22 mouse cellular contexts compared by ENCODE assay signal in the genomic region with DNA sequence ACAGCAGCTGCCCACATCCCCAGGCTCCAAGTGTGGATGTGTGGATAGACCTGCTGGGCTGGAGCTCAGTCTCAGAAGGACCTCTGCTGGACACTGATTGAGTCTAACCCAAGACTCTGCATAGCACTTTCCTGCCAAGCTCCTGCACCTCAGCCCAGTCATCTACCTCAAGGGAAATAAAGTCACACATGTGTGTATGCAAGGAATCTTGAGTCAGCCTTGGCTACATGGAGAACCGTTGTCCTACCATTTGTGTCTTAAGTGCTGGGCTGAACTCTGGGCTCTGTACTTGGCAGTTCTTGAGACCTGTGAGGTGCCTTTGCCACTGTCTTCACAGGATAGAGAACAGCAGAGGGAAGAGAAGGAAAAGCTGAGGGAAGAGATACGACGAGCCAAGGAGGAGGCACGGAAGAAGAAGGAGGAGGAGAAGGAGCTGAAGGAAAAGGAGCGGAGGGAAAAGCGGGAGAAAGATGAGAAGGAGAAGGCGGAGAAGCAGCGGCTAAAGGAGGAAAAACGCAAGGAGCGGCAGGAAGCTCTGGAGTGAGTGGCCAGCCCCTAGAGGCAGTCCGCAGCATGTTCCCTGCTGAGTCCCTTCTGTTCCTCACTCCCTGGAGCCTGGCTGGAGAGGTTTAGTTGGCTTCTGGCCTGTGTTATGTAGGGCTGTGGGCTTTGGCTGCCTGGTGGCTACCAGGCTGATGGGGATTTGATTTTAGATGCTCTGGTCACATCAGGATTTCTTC. TPM values are rescaled to one million over a fixed set of nuclear protein-coding genes. Genes with fewer than 3 reads are reported as not detected.
DNase-seq lines count a peak whose midpoint lies in the region; ATAC-seq and TF ChIP-seq lines count a peak whose summit lies in the region.
"Had no signal": no experiment of that assay in that cellular context is flagged by ENCODE, and none has a peak within 500 bp of the region (broad histone marks: within the 10 kb centered on the region; RNA-seq: fewer than 3 reads in every experiment).

No protein-coding gene starts in this region.

- no peak overlapping the region for H3K9ac ChIP-seq in hindbrain, postnatal 0 days (replicated peaks; ENCODE audit: low read length)
- H3K9ac ChIP-seq: embryonic facial prominence, embryonic 13.5 days; forebrain, embryonic 15.5 days; limb, embryonic 12.5 days; liver, embryonic 14.5 days; lung, embryonic 15.5 days had no signal

- H3K4me1 ChIP-seq in hindbrain, postnatal 0 days (ENCODE audit: insufficient read depth, low read length): no peaks in the 10 kb centered on the region
- no peaks in the 10 kb centered on the region for H3K4me1 ChIP-seq in hindbrain, embryonic 10.5 days (replicated peaks)
- no peaks in the 10 kb centered on the region for H3K4me1 ChIP-seq in limb, embryonic 10.5 days
- H3K4me1 ChIP-seq: embryonic facial prominence, embryonic 13.5 days; forebrain, embryonic 15.5 days; heart, embryonic 10.5 days; limb, embryonic 12.5 days; lung, embryonic 15.5 days; midbrain, embryonic 10.5 days had no signal

- TF ChIP-seq CTCF in hindbrain, postnatal 0 days (IDR thresholded peaks at IDR 0.05; ENCODE audit: low read depth): peak; percentile 24; the same call in 1 of the 2 replicates

- H3K36me3 ChIP-seq in hindbrain, postnatal 0 days (ENCODE audit: insufficient read depth, low read length): peaks cover 16% of the 10 kb centered on the region
- H3K36me3 ChIP-seq in hindbrain, embryonic 10.5 days: peaks cover 97% of the 10 kb centered on the region
- H3K36me3 ChIP-seq in limb, embryonic 10.5 days: peaks cover 97% of the 10 kb centered on the region

- no peaks in the 10 kb centered on the region for H3K9me3 ChIP-seq in hindbrain, postnatal 0 days (ENCODE audit: low read length)
- no peaks in the 10 kb centered on the region for H3K9me3 ChIP-seq in hindbrain, embryonic 10.5 days
- H3K9me3 ChIP-seq in limb, embryonic 10.5 days (replicated peaks): no peaks in the 10 kb centered on the region
- H3K9me3 ChIP-seq: embryonic facial prominence, embryonic 13.5 days; forebrain, embryonic 15.5 days; G1E; heart, embryonic 10.5 days; limb, embryonic 12.5 days; lung, embryonic 15.5 days; midbrain, embryonic 10.5 days had no signal

- no peak for ATAC-seq in hindbrain, postnatal 0 days
- ATAC-seq: forebrain, embryonic 15.5 days had no signal

- H3K4me3 ChIP-seq in hindbrain, postnatal 0 days (ENCODE audit: low read length): no peak overlapping the region
- H3K4me3 ChIP-seq in hindbrain, embryonic 10.5 days: no peak overlapping the region
- H3K4me3 ChIP-seq in limb, embryonic 10.5 days: no peak overlapping the region
- H3K4me3 ChIP-seq: embryonic facial prominence, embryonic 13.5 days; forebrain, embryonic 15.5 days; heart, embryonic 10.5 days; limb, embryonic 12.5 days; lung, embryonic 15.5 days; midbrain, embryonic 10.5 days had no signal

- DNase-seq in cerebellum, adult 18-20 months: peak; percentile 68 to 69
- DNase-seq in cerebellum, adult 11 months: no peak
- no peak for DNase-seq in hindbrain, postnatal 0 days (ENCODE audit: low spot score)
- no peak for DNase-seq in hindbrain, embryonic 10.5 days (ENCODE audit: low spot score)
- DNase-seq in R1 (ENCODE audit: low read depth, low spot score): peak; percentile 31
- peak; percentile 76 for DNase-seq in cerebellum, adult 9-11 months
- no peak for DNase-seq in lung, postnatal 36 days
- DNase-seq in limb, embryonic 10.5 days (ENCODE audit: low spot score): no peak
- DNase-seq: adrenal gland, postnatal 25 days; gastrocnemius, postnatal 36 days; kidney, adult 9 months; kidney, postnatal 4 days; thymus, postnatal 36 days had no signal

- no peak overlapping the region for H3K4me2 ChIP-seq in hindbrain, postnatal 0 days (ENCODE audit: low read depth, low read length)
- H3K4me2 ChIP-seq: embryonic facial prominence, embryonic 13.5 days; forebrain, embryonic 15.5 days; limb, embryonic 12.5 days; lung, embryonic 15.5 days had no signal

- no peak overlapping the region for H3K27ac ChIP-seq in hindbrain, postnatal 0 days
- no peak overlapping the region for H3K27ac ChIP-seq in hindbrain, embryonic 10.5 days
- no peak overlapping the region for H3K27ac ChIP-seq in limb, embryonic 10.5 days
- H3K27ac ChIP-seq: embryonic facial prominence, embryonic 13.5 days; forebrain, embryonic 15.5 days; heart, embryonic 10.5 days; limb, embryonic 12.5 days; liver, embryonic 14.5 days; lung, embryonic 15.5 days; macrophage; midbrain, embryonic 10.5 days had no signal

- 76% methylated on average over 11 of the region's 11 CpGs for WGBS in hindbrain, postnatal 0 days
- WGBS in hindbrain, embryonic 10.5 days: 83% methylated on average over 11 of the region's 11 CpGs
- 82% methylated on average over 11 of the region's 11 CpGs for WGBS in limb, embryonic 10.5 days

- no peaks in the 10 kb centered on the region for H3K27me3 ChIP-seq in hindbrain, postnatal 0 days (ENCODE audit: insufficient read depth, low read length)
- H3K27me3 ChIP-seq in hindbrain, embryonic 10.5 days (ENCODE audit: insufficient read depth, poor library complexity, severe bottlenecking): no peaks in the 10 kb centered on the region
- H3K27me3 ChIP-seq in limb, embryonic 10.5 days (ENCODE audit: low read depth, poor library complexity, severe bottlenecking): no peaks in the 10 kb centered on the region
- H3K27me3 ChIP-seq: embryonic facial prominence, embryonic 13.5 days; forebrain, embryonic 15.5 days; limb, embryonic 12.5 days; lung, embryonic 15.5 days had no signal

RNA-seq across cellular contexts. Expression of a gene that starts 17.3 kb away (rescaled TPM):
- total RNA-seq in hindbrain, postnatal 0 days (2014; rRNA removed): 92.0 and 111 TPM in 2 replicates
- polyA plus RNA-seq in hindbrain, postnatal 0 days (2015; fragmentation: Nextera tagmentation; extraction: Ambion mirVana): 75.2 and 77.7 TPM in 2 replicates
- 38.7 and 52.7 TPM in 2 replicates for polyA plus RNA-seq in hindbrain, embryonic 10.5 days (2016; fragmentation: Nextera tagmentation; extraction: Ambion mirVana)
- 33.3 and 40.3 TPM in 2 replicates for polyA plus RNA-seq in limb, embryonic 10.5 days (2016; fragmentation: Nextera tagmentation; extraction: Ambion mirVana)

RNA-seq across cellular contexts. Expression of a gene that starts 17.3 kb away (rescaled TPM):
- 5.8 and 6.1 TPM in 2 replicates for total RNA-seq in hindbrain, postnatal 0 days (2014; rRNA removed)
- 4.5 and 5.3 TPM in 2 replicates for polyA plus RNA-seq in hindbrain, postnatal 0 days (2015; fragmentation: Nextera tagmentation; extraction: Ambion mirVana)
- polyA plus RNA-seq in hindbrain, embryonic 10.5 days (2016; fragmentation: Nextera tagmentation; extraction: Ambion mirVana): 35.3 and 46.0 TPM in 2 replicates
- polyA plus RNA-seq in limb, embryonic 10.5 days (2016; fragmentation: Nextera tagmentation; extraction: Ambion mirVana): 54.7 and 60.2 TPM in 2 replicates

RNA-seq across cellular contexts. Expression of a gene that starts 21.1 kb away (rescaled TPM):
- total RNA-seq in hindbrain, postnatal 0 days (2014; rRNA removed): 76.0 and 79.5 TPM in 2 replicates
- 84.5 and 87.6 TPM in 2 replicates for polyA plus RNA-seq in hindbrain, postnatal 0 days (2015; fragmentation: Nextera tagmentation; extraction: Ambion mirVana)
- 161 and 163 TPM in 2 replicates for polyA plus RNA-seq in hindbrain, embryonic 10.5 days (2016; fragmentation: Nextera tagmentation; extraction: Ambion mirVana)
- 181 and 187 TPM in 2 replicates for polyA plus RNA-seq in limb, embryonic 10.5 days (2016; fragmentation: Nextera tagmentation; extraction: Ambion mirVana)

RNA-seq across cellular contexts. Expression of a gene that starts 21.9 kb away (rescaled TPM):
- total RNA-seq in hindbrain, postnatal 0 days (2014; rRNA removed): 57.5 and 70.0 TPM in 2 replicates
- polyA plus RNA-seq in hindbrain, postnatal 0 days (2015; fragmentation: Nextera tagmentation; extraction: Ambion mirVana): 109 and 119 TPM in 2 replicates
- polyA plus RNA-seq in hindbrain, embryonic 10.5 days (2016; fragmentation: Nextera tagmentation; extraction: Ambion mirVana): 186 and 190 TPM in 2 replicates
- 205 and 213 TPM in 2 replicates for polyA plus RNA-seq in limb, embryonic 10.5 days (2016; fragmentation: Nextera tagmentation; extraction: Ambion mirVana)

RNA-seq across cellular contexts. Expression of a gene that starts 52.0 kb away (rescaled TPM):
- total RNA-seq in hindbrain, postnatal 0 days (2014; rRNA removed): 185 and 186 TPM in 2 replicates
- polyA plus RNA-seq in hindbrain, postnatal 0 days (2015; fragmentation: Nextera tagmentation; extraction: Ambion mirVana): 106 and 107 TPM in 2 replicates
- 131 and 177 TPM in 2 replicates for polyA plus RNA-seq in hindbrain, embryonic 10.5 days (2016; fragmentation: Nextera tagmentation; extraction: Ambion mirVana)
- 115 and 130 TPM in 2 replicates for polyA plus RNA-seq in limb, embryonic 10.5 days (2016; fragmentation: Nextera tagmentation; extraction: Ambion mirVana)

Comparison
In these comparisons a context has a peak if more than half of its experiments do, and no peak if none do; other contexts are left out.
1. DNase-seq: peak in cerebellum, adult 18-20 months (2 of 2), R1 (single experiment) and cerebellum, adult 9-11 months (single experiment); none in cerebellum, adult 11 months (single experiment), hindbrain, postnatal 0 days (single experiment), hindbrain, embryonic 10.5 days (single experiment), lung, postnatal 36 days (single experiment) and limb, embryonic 10.5 days (single experiment).